Mouse (Mus musculus): ENCODE results near the gene Prss53. TPM values are rescaled to one million over a fixed set of nuclear protein-coding genes. Genes with fewer than 3 reads are reported as not detected.
"Not testable (repeated sequence)": the region's sequence is repeated elsewhere in the genome, so short reads cannot be mapped to it uniquely, and the experiment has no call there.

The Prss53 gene
- polyA plus RNA-seq, 1 experiment from 2014 or later: 1.4 TPM

DNA sequence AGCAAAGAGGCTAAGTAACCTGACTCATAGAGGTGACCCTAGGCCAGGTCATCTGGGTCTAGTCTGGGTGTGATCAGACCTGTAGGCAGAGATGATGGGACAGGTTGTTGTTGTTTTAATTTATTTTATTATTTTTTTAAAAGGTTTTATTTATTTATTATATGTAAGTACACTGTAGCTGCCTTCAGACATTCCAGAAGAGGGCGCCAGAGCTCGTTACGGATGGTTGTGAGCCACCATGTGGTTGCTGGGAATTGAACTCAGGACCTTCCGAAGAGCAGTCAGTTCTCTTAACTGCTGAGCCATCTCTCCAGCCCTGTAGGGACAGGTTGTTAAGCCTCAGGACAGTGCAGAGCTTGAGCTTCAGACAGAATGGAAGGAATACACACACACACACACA, 52.9 kb downstream of the Prss53 start:
- H3K27me3 ChIP-seq (ENCODE audit: control insufficient read depth, insufficient read depth, low read length); ATAC-seq (ENCODE audit: insufficient number of reproducible peaks, insufficient read depth, low FRiP score, low read depth); H3K4me2 ChIP-seq (replicated peaks; ENCODE audit: low read depth, low read length); H3K4me3 ChIP-seq (ENCODE audit: low read depth, low read length); H3K9me3 ChIP-seq (ENCODE audit: control insufficient read depth, low read depth, low read length); H3K9ac ChIP-seq (replicated peaks; ENCODE audit: low read depth, low read length); H3K4me1 ChIP-seq (ENCODE audit: control insufficient read depth, insufficient read depth, low read length); H3K36me3 ChIP-seq (ENCODE audit: control insufficient read depth, insufficient read depth, low read length); H3K27ac ChIP-seq (ENCODE audit: low read length): not testable (repeated sequence)
- 83% methylated on average over 4 of the region's 4 CpGs for WGBS

GRCm38 (mm10) chr7:127837473-127837872, 53.3 kb downstream of the Prss53 start:
- Histone ChIP-seq H3K4me3 (ENCODE audit: low read depth, low read length) (no peak overlapping the region), H3K27me3 (ENCODE audit: control insufficient read depth, insufficient read depth, low read length) (no peaks in the 10 kb centered on the region), H3K4me1 (ENCODE audit: control insufficient read depth, insufficient read depth, low read length) (peaks cover under 1% of the 10 kb centered on the region), H3K9me3 (ENCODE audit: control insufficient read depth, low read depth, low read length) (no peaks in the 10 kb centered on the region), H3K9ac (replicated peaks; ENCODE audit: low read depth, low read length) (no peak overlapping the region), H3K27ac (ENCODE audit: low read length) (no peak overlapping the region), H3K4me2 (replicated peaks; ENCODE audit: low read depth, low read length) (no peak overlapping the region), H3K36me3 (ENCODE audit: control insufficient read depth, insufficient read depth, low read length) (no peaks in the 10 kb centered on the region)
- ATAC-seq (ENCODE audit: insufficient number of reproducible peaks, insufficient read depth, low FRiP score, low read depth): no peak
- WGBS: 88% methylated on average over 5 of the region's 5 CpGs

Other genes starting within 250 kb of the Prss53 start
- 57.8 and 65.2 TPM in 2 replicates for gene Bcl7c, start 182.0 kb downstream of the Prss53 start, polyA plus RNA-seq (2014; fragmentation: Nextera tagmentation; extraction: Ambion mirVana)
- 20.1 and 22.1 TPM in 2 replicates for gene Ctf1, start 178.2 kb downstream of the Prss53 start, polyA plus RNA-seq (2014; fragmentation: Nextera tagmentation; extraction: Ambion mirVana)
- gene Ctf2, start 158.8 kb downstream of the Prss53 start, polyA plus RNA-seq (2014; fragmentation: Nextera tagmentation; extraction: Ambion mirVana): 0.32 and 0.66 TPM in 2 replicates
- gene Fbxl19, start 146.4 kb downstream of the Prss53 start, polyA plus RNA-seq (2014; fragmentation: Nextera tagmentation; extraction: Ambion mirVana): 3.9 and 6.2 TPM in 2 replicates
- 19.6 and 24.8 TPM in 2 replicates for gene Orai3, start 121.2 kb downstream of the Prss53 start, polyA plus RNA-seq (2014; fragmentation: Nextera tagmentation; extraction: Ambion mirVana)
- 31.2 and 32.1 TPM in 2 replicates for gene Setd1a, start 114.3 kb downstream of the Prss53 start, polyA plus RNA-seq (2014; fragmentation: Nextera tagmentation; extraction: Ambion mirVana)
- gene Gm49388, start 105.4 kb downstream of the Prss53 start, polyA plus RNA-seq (2014; fragmentation: Nextera tagmentation; extraction: Ambion mirVana): not detected in 2 replicates
- 21.1 and 22.7 TPM in 2 replicates for gene Hsd3b7, start 90.4 kb downstream of the Prss53 start, polyA plus RNA-seq (2014; fragmentation: Nextera tagmentation; extraction: Ambion mirVana)
- gene Stx4a, start 66.7 kb downstream of the Prss53 start, polyA plus RNA-seq (2014; fragmentation: Nextera tagmentation; extraction: Ambion mirVana): 29.1 and 29.7 TPM in 2 replicates
- 5.3 and 6.3 TPM in 2 replicates for gene Stx1b, start 66.4 kb downstream of the Prss53 start, polyA plus RNA-seq (2014; fragmentation: Nextera tagmentation; extraction: Ambion mirVana)
- gene Zfp646, start 14.7 kb downstream of the Prss53 start, polyA plus RNA-seq (2014; fragmentation: Nextera tagmentation; extraction: Ambion mirVana): 17.1 and 18.9 TPM in 2 replicates
- 13.7 and 18.0 TPM in 2 replicates for gene Zfp668, start 14.1 kb downstream of the Prss53 start, polyA plus RNA-seq (2014; fragmentation: Nextera tagmentation; extraction: Ambion mirVana)
- gene Gm21974, start 4.5 kb upstream of the Prss53 start, polyA plus RNA-seq (2014; fragmentation: Nextera tagmentation; extraction: Ambion mirVana): not detected in 2 replicates
- gene Vkorc1, start 4.6 kb upstream of the Prss53 start, polyA plus RNA-seq (2014; fragmentation: Nextera tagmentation; extraction: Ambion mirVana): 158 and 184 TPM in 2 replicates
- 152 TPM in 2 replicates for gene Bckdk, start 13.1 kb upstream of the Prss53 start, polyA plus RNA-seq (2014; fragmentation: Nextera tagmentation; extraction: Ambion mirVana)
- 40.3 and 43.0 TPM in 2 replicates for gene Kat8, start 21.5 kb upstream of the Prss53 start, polyA plus RNA-seq (2014; fragmentation: Nextera tagmentation; extraction: Ambion mirVana)
- 48.2 and 55.5 TPM in 2 replicates for gene Prss8, start 39.1 kb upstream of the Prss53 start, polyA plus RNA-seq (2014; fragmentation: Nextera tagmentation; extraction: Ambion mirVana)
- 8.2 and 8.5 TPM in 2 replicates for gene Prss36, start 55.8 kb upstream of the Prss53 start, polyA plus RNA-seq (2014; fragmentation: Nextera tagmentation; extraction: Ambion mirVana)
- 71.4 and 72.4 TPM in 2 replicates for gene Fus, start 76.5 kb upstream of the Prss53 start, polyA plus RNA-seq (2014; fragmentation: Nextera tagmentation; extraction: Ambion mirVana)
- gene Pycard, start 102.9 kb upstream of the Prss53 start, polyA plus RNA-seq (2014; fragmentation: Nextera tagmentation; extraction: Ambion mirVana): 71.4 and 74.6 TPM in 2 replicates
- 0.19 TPM in 1 of 2 replicates, not detected in the other for gene Trim72, start 113.0 kb upstream of the Prss53 start, polyA plus RNA-seq (2014; fragmentation: Nextera tagmentation; extraction: Ambion mirVana)
- 0.77 TPM in 2 replicates for gene Itgam, start 171.7 kb upstream of the Prss53 start, polyA plus RNA-seq (2014; fragmentation: Nextera tagmentation; extraction: Ambion mirVana)
- not detected in 2 replicates for gene Gm49368, start 171.7 kb upstream of the Prss53 start, polyA plus RNA-seq (2014; fragmentation: Nextera tagmentation; extraction: Ambion mirVana)
- gene Itgax, start 238.6 kb upstream of the Prss53 start, polyA plus RNA-seq (2014; fragmentation: Nextera tagmentation; extraction: Ambion mirVana): 0.17 TPM in 1 of 2 replicates, not detected in the other

Data from stomach, embryonic 14.5 days (tissue).